Mouse (Mus musculus) hindbrain, embryonic 13.5 days (tissue): Measurements from ENCODE around the gene Mfsd4a. TPM values are rescaled to one million over a fixed set of nuclear protein-coding genes. Genes with fewer than 3 reads are reported as not detected.
A peak's percentile ranks its signal among the peaks of the same experiment; 100 is the strongest.

Experiments used
- ATAC-seq: fragments of 200-750 bp; cut with Nextera tagmentation; 2 replicates; pipeline ENCODE4 v1.8.0; 2017; ENCODE audit warnings: moderate TSS enrichment; ENCODE audit not compliant: low FRiP score
- H3K27ac ChIP-seq: fragments of 300-500 bp; sonication (generic); 2 replicates; pipeline ENCODE4 v1.5.1; 2015; ENCODE audit warnings: inconsistent platforms, mild to moderate bottlenecking, moderate library complexity
- H3K27me3 ChIP-seq: fragments of 300-500 bp; sonication (generic); 2 replicates; pipeline ENCODE4 v1.6.1; 2015; ENCODE audit warnings: mild to moderate bottlenecking, inconsistent platforms
- H3K36me3 ChIP-seq: fragments of 300-500 bp; sonication (generic); 2 replicates; pipeline ENCODE4 v1.6.1; 2015; ENCODE audit warnings: mild to moderate bottlenecking, inconsistent platforms
- H3K4me1 ChIP-seq: fragments of 300-500 bp; sonication (generic); replicated peaks from 2 replicates; pipeline ENCODE4 v1.6.1; 2015; ENCODE audit warnings: inconsistent platforms
- H3K4me2 ChIP-seq: fragments of 300-500 bp; sonication (generic); 2 replicates; pipeline ENCODE4 v1.6.1; 2015; ENCODE audit warnings: inconsistent platforms, mild to moderate bottlenecking, moderate library complexity
- H3K4me3 ChIP-seq: fragments of 300-500 bp; sonication (generic); 2 replicates; pipeline ENCODE4 v1.5.1; 2015; ENCODE audit warnings: mild to moderate bottlenecking, inconsistent platforms
- H3K9ac ChIP-seq: fragments of 300-500 bp; sonication (generic); 2 replicates; pipeline ENCODE4 v1.6.1; 2015; ENCODE audit warnings: mild to moderate bottlenecking, inconsistent platforms
- H3K9me3 ChIP-seq: fragments of 300-500 bp; sonication (generic); 2 replicates; pipeline ENCODE4 v1.6.1; 2016; ENCODE audit warnings: inconsistent platforms
- WGBS: fragments of 180-500 bp; shearing (Covaris S2); methylation state at CpG from one replicate; pipeline ENCODE4 v1.1.7; 2015; 5-methylcytosine and 5-hydroxymethylcytosine counted together
- polyA plus RNA-seq: library from polyadenylated mRNA; unstranded; fragments of >200 nt; fragmentation: Nextera tagmentation; extraction: Ambion mirVana; gene quantifications from 2 replicates; pipeline ENCODE4 v1.2.1, GENCODE M21; 2015

Mfsd4a gene
- polyA plus RNA-seq, 1 experiment from 2014 or later = 7.2 TPM

DNA sequence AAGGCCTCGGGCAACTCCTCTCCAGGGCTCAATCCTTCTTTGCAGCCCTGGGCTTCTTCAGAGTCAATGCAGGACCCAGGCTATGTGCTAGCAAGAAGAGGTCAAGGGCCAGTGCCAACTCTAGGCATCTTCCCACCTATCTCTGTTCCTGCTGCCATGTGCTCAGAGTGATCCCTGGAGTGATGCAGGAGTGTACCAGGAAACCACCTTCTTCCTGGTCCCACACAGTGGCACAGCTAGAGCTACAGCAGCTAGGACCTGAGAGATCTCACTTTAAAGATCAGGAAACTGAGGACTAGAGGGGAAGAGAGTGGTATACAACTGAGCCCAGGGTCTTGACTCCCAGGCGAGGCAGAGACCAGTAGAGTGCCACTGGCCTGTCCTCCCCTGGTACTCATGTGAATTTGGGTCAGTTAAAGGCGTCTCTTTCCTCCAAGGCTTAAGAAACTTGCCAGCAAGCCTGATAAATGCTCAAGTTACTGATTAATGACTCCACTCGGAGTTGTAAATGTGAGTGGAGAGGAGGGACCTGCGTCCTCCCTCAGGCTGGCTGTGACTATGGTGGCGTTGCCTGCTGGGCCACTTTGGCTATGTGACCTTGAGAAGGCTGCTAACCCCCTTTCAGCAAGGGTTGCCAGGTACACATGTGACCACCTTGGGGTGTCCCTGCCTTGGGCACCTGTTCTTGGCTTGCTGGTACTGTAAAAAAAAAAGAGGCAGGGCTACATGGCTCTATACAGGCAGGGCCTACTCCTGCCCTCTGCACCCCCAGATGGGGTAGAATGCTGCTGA is 5.9 kb downstream of the Mfsd4a start:
- H3K27ac ChIP-seq = no peak overlapping the region
- H3K4me3 ChIP-seq = no peak overlapping the region
- peaks cover 21% of the 10 kb centered on the region for H3K27me3 ChIP-seq
- H3K9ac ChIP-seq = no peak overlapping the region
- 64% methylated on average over 6 of the region's 6 CpGs for WGBS
- peaks cover under 1% of the 10 kb centered on the region; the same call in 1 of the 2 replicates for H3K4me1 ChIP-seq
- no peaks in the 10 kb centered on the region for H3K9me3 ChIP-seq
- no peaks in the 10 kb centered on the region for H3K36me3 ChIP-seq
- no peak for ATAC-seq
- no peak overlapping the region for H3K4me2 ChIP-seq

DNA sequence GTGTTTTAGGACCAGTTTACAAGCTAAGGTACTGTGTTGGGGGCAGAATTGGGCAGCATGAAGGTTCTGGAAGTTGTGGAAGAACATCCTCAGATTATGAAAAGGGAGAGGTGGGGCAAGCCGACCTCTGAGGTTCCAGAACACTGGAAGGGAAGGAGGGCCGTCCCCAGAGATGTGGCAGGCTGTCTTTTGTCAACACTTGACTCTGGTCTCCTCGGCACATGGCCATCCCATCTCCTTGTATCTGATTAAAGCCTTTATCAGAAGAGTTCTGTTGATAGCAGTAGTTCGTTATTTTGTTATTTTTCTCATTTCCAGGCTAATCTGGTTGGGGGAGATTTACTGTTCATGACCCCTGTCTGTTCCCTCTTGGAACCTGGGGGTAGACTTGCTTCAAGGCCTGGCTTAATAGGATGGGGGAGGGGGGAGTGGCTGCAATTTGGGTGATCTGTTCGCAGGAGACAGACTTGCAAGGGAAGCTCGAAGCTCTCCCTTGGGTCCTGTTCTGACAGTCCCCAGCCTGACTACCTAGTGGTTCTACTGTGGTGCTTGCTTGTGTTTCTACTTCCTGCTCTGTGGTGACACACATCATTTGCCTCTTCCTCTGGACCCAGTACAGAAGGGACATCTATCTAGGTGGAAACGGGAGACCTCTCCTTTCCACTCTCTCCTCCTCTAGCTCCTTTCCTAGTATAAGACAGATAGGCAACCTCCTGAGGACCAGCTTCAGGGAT is 7.7 kb downstream of the Mfsd4a start:
- peaks cover 5% of the 10 kb centered on the region for H3K27me3 ChIP-seq
- H3K4me2 ChIP-seq = no peak overlapping the region
- no peaks in the 10 kb centered on the region for H3K9me3 ChIP-seq
- H3K9ac ChIP-seq = no peak overlapping the region
- no peak overlapping the region for H3K4me3 ChIP-seq
- H3K27ac ChIP-seq = no peak overlapping the region
- no peaks in the 10 kb centered on the region for H3K4me1 ChIP-seq
- no peaks in the 10 kb centered on the region for H3K36me3 ChIP-seq
- WGBS = 62% methylated on average over 7 of the region's 7 CpGs
- no peak for ATAC-seq

DNA sequence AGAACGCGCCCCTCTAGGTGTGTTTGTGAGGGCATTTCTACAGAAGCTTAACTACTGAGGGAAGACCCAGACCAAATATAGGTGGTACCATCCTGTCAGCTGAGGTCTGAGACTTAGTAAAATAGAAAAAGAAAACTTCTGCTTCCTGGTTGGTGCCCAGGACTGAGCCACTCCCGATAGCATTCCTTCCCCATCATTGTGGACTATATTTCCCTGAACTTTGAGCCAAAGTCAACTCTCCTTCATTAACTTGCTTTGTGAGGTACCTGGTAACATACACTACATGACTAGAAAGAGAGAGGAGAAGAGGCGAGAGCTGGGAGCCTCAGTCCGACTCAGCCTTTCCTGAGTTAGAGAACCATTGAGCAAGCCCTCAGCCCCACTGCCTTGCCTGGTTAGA is 9.3 kb downstream of the Mfsd4a start:
- no peak for ATAC-seq
- WGBS = 95% methylated on average over 5 of the region's 5 CpGs

DNA sequence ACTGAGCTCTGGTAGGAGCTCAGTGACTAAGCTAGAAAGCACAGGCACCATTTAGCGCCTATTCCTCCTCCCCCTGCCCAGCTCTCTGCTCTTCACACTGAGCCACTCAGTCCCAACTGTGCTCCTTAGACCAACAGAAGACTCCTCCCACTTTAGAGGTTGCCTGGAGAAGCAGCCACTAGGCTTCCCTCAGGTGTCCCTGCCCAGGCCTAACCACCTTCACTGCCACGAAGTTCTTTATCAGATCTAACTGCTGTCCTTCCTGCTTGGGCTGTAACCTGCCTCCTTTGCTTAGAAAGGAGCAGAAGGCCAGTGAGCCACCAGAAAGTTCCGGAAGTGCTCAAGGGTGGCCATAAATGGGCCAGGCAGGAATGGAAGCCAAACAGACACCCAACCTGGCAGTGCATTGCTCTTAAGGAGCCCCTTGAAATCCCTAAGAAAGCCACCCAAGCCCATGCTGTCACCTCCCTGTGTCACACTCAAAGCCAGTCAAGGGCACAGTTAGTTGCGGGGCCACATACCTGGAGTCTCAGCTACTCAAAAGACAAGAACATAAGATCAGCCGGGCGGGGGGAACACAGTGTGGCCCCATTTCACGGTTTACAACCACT is 12.7 kb downstream of the Mfsd4a start:
- H3K4me2 ChIP-seq = no peak overlapping the region
- no peak overlapping the region for H3K9ac ChIP-seq
- no peaks in the 10 kb centered on the region for H3K27me3 ChIP-seq
- no peaks in the 10 kb centered on the region for H3K36me3 ChIP-seq
- ATAC-seq = no peak
- H3K9me3 ChIP-seq = no peaks in the 10 kb centered on the region
- 86% methylated on average over 7 of the region's 7 CpGs for WGBS
- no peak overlapping the region for H3K4me3 ChIP-seq
- H3K27ac ChIP-seq = no peak overlapping the region
- no peaks in the 10 kb centered on the region for H3K4me1 ChIP-seq

More for the DNA sequence above, 9.3 kb downstream of the Mfsd4a start:
- Histone ChIP-seq H3K27ac (no peak overlapping the region), H3K4me3 (no peak overlapping the region), H3K4me1 (no peaks in the 10 kb centered on the region), H3K4me2 (no peak overlapping the region), H3K9me3 (no peaks in the 10 kb centered on the region), H3K9ac (no peak overlapping the region), H3K36me3 (no peaks in the 10 kb centered on the region), H3K27me3 (no peaks in the 10 kb centered on the region)

DNA sequence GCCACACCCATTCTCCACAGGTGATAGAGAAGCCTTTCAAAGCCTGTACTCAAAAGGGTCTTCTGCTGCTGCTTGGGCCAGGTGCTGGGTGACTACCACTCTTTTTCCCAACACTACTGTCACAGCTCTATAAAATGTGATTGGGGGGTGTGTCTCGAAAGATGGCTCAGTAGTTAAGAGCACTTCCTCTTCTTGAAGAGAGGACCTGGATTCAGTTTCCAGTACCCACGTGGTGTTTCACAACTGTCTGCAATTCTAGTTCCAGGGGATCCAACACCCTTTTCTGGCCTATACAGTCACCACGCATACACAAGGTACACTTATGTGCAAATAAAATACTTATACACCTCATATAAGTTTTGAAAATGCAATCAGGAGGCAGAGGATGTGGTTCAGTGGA is 13.5 kb downstream of the Mfsd4a start:
- Histone ChIP-seq H3K9me3 (no peaks in the 10 kb centered on the region), H3K9ac (no peak overlapping the region), H3K4me1 (no peaks in the 10 kb centered on the region), H3K4me2 (no peak overlapping the region), H3K27me3 (no peaks in the 10 kb centered on the region), H3K36me3 (no peaks in the 10 kb centered on the region), H3K27ac (no peak overlapping the region), H3K4me3 (no peak overlapping the region)
- ATAC-seq = no peak
- 88% methylated on average over 3 of the region's 3 CpGs for WGBS

DNA sequence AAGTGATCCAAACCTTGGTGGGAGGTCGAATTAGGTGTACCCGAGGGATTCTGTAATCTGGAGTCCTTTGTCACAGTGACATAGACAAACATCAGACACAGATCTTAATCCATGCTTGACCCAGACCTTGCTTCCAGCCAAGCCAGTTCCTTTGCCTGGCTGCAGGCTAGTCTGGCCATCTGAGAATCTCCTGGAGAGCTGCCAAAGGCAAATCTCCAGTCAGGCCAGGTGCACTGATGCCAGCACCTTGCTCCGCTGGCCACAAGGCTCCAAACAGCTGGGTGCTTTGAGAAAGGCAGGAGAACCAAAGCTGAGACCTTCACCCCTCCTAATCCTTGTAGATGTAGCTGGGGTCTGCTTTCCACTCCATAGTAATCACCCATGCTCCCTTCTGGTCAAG is 16.1 kb downstream of the Mfsd4a start:
- no peak overlapping the region for H3K27ac ChIP-seq
- H3K9ac ChIP-seq = no peak overlapping the region
- ATAC-seq = no peak
- no peaks in the 10 kb centered on the region for H3K4me1 ChIP-seq
- no peak overlapping the region for H3K4me3 ChIP-seq
- 83% methylated on average over 3 of the region's 3 CpGs for WGBS
- no peaks in the 10 kb centered on the region for H3K9me3 ChIP-seq
- no peak overlapping the region for H3K4me2 ChIP-seq
- no peaks in the 10 kb centered on the region for H3K27me3 ChIP-seq
- no peaks in the 10 kb centered on the region for H3K36me3 ChIP-seq

DNA sequence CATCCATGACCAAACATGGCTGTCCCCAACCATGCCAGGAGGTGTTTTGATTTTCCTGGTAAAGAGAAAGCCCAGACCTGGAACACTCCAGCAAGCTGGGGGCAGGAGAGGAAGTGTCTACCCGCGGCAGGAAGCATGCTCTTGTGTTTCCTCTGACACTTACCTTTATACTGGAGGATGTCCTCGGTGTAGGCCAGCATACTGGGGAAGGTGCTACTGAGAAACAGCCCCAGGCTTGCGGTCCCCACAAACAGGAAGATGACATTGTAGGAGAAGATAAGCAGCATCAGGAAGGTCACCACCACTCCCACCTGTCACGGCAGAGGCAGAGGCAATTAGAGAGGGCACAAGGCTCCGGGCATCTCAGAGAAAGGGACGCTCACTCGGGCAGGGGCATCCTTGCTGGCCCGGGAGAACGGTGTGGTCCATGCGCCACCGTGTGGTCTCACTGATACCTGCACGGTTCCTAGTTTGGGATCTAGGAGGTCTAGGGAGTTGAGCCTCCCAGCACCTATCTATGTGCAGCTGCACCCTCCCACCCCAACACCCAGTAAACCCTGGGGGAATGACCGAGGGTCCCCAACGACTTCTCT is 21.6 kb downstream of the Mfsd4a start:
- ATAC-seq = peak; percentile 46; the same call in 1 of the 2 replicates
- no peaks in the 10 kb centered on the region for H3K36me3 ChIP-seq
- 27% methylated on average over 15 of the region's 15 CpGs for WGBS
- no peak overlapping the region for H3K4me3 ChIP-seq
- H3K4me2 ChIP-seq = peak overlapping the region; percentile 21; the same call in 1 of the 2 replicates
- peaks cover 4% of the 10 kb centered on the region; the same call in 1 of the 2 replicates for H3K4me1 ChIP-seq
- H3K9ac ChIP-seq = no peak overlapping the region
- no peaks in the 10 kb centered on the region for H3K27me3 ChIP-seq
- H3K27ac ChIP-seq = no peak overlapping the region
- no peaks in the 10 kb centered on the region for H3K9me3 ChIP-seq

DNA sequence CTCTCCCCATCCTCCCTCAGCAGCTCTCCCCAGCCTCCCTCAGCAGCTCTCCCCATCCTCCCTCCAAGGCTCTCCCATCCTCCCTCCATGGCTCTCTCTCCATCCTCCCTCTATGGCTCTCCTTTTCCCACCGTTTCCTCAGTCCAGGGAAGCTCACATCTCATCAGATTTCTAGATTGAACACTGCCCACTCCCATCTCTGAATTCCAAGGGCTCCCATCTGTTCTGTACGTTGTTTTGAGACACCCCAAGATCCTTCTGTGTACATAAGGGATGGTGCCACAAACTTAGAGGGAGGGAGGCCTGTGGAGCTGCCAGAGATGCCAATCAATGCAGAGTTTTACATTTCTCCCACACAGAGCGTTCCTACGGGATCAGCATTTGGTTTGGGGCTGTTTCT is 24.1 kb downstream of the Mfsd4a start:
- no peaks in the 10 kb centered on the region for H3K27me3 ChIP-seq
- no peak overlapping the region for H3K4me3 ChIP-seq
- no peak overlapping the region for H3K27ac ChIP-seq
- WGBS = 80% methylated on average over 4 of the region's 4 CpGs
- ATAC-seq = no peak
- no peak overlapping the region for H3K9ac ChIP-seq
- peaks cover 10% of the 10 kb centered on the region for H3K4me1 ChIP-seq
- H3K9me3 ChIP-seq = no peaks in the 10 kb centered on the region
- H3K4me2 ChIP-seq = no peak overlapping the region
- H3K36me3 ChIP-seq = no peaks in the 10 kb centered on the region

DNA sequence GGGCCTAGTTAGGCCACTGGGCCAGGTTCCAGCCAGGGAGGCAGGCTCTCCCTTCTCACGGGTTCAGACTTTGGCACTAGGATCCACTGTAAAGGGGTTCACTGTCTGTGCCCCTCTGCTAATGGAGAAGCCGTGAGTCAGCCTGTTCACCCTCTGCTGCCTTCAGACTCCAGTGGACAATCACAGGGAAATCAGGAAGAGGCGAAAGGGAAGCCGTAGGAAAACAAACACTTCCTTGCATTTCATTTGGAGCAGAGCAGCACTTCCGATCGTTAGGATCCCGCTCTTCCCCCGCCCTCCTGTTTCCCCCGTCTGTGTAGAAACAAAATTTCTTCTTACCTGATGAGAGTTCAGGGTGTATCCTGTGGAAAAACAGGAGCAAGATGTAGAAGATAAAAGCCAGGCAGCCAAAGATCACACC is 27.7 kb downstream of the Mfsd4a start:
- no peak for ATAC-seq
- H3K9ac ChIP-seq = no peak overlapping the region
- WGBS = 75% methylated on average over 9 of the region's 9 CpGs
- no peak overlapping the region for H3K4me3 ChIP-seq
- peak overlapping the region; percentile 40; the same call in 1 of the 2 replicates for H3K27ac ChIP-seq
- peaks cover 2% of the 10 kb centered on the region; the same call in 1 of the 2 replicates for H3K36me3 ChIP-seq
- no peaks in the 10 kb centered on the region for H3K9me3 ChIP-seq
- no peak overlapping the region for H3K4me2 ChIP-seq
- no peaks in the 10 kb centered on the region for H3K27me3 ChIP-seq
- H3K4me1 ChIP-seq = peaks cover 6% of the 10 kb centered on the region; the same call in 1 of the 2 replicates

DNA sequence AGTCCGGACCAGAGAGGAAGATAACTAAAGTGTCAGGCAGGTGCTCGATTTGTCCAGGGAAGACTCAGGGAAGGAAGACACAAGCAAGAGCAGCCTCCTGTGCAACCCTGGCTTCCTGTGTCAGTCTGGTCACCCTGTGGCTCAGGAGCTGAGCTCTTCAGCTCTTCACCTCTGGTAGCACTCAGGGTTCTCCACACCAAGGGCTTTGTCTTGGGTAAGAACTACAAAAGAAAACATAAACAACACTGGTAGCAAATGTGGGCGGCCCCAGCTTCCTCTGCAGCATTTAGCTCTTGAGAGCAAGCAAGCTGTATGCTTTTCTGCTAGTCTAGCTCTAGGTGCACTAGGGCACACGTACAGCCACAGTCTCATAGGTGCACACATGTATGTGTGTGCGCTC is 29.1 kb downstream of the Mfsd4a start:
- H3K27ac ChIP-seq = no peak overlapping the region
- peaks cover 15% of the 10 kb centered on the region for H3K36me3 ChIP-seq
- H3K4me1 ChIP-seq = peaks cover 6% of the 10 kb centered on the region; the same call in 1 of the 2 replicates
- H3K9ac ChIP-seq = no peak overlapping the region
- no peak overlapping the region for H3K4me2 ChIP-seq
- no peaks in the 10 kb centered on the region for H3K9me3 ChIP-seq
- ATAC-seq = no peak
- H3K4me3 ChIP-seq = no peak overlapping the region
- no peaks in the 10 kb centered on the region for H3K27me3 ChIP-seq
- 85% methylated on average over 5 of the region's 5 CpGs for WGBS

DNA sequence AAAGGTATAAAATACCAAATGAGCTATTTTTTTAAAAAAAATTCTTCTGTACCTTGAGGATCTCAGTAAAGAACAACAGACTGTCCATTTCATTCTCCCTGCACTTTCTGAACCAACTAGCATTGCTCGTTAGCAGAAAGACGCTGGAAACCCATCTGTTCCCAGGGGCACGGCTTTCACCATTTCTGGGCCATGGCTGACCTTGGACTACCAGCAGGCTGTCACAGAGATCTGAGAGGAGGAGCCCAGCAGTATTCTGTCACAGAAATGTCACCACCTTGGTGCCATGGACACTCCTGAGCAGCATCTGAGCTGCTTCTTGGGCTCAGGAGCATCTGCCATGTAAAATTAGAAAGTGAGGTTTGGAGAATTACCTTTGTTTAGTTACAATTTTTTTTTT is 30.1 kb downstream of the Mfsd4a start:
- peaks cover 25% of the 10 kb centered on the region for H3K36me3 ChIP-seq
- no peak overlapping the region for H3K4me2 ChIP-seq
- 84% methylated on average over 3 of the region's 3 CpGs for WGBS
- ATAC-seq = no peak
- no peaks in the 10 kb centered on the region for H3K9me3 ChIP-seq
- H3K27me3 ChIP-seq = no peaks in the 10 kb centered on the region
- H3K4me1 ChIP-seq = peaks cover 6% of the 10 kb centered on the region; the same call in 1 of the 2 replicates
- no peak overlapping the region for H3K27ac ChIP-seq
- H3K4me3 ChIP-seq = no peak overlapping the region
- no peak overlapping the region for H3K9ac ChIP-seq

DNA sequence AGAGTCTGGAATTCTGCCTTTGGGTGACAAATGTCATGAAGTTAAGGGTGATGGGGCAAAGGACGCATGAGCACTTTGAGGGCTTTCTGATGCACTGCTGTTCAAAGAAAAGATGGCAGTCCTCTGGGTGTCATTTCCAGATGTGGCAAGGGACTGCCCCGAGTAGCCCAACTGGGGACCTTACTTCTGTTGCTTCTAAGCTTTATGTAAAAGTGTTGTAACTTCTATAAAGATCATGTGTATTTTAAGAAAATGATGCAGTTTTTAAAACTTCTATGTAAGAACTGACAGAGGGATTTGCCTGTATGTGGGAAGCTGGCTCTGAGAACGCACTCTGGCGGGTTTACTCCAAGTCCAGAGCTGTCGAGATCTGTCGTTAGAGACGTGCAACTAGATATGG is 35.7 kb downstream of the Mfsd4a start:
- Histone ChIP-seq H3K9ac (no peak overlapping the region), H3K27ac (no peak overlapping the region), H3K4me2 (no peak overlapping the region), H3K9me3 (no peaks in the 10 kb centered on the region), H3K36me3 (peaks cover 66% of the 10 kb centered on the region), H3K27me3 (no peaks in the 10 kb centered on the region), H3K4me3 (no peak overlapping the region), H3K4me1 (no peaks in the 10 kb centered on the region)
- ATAC-seq = no peak
- 89% methylated on average over 7 of the region's 7 CpGs for WGBS
